Mouse (Mus musculus) cerebellum, adult 9-10 months (tissue): ENCODE measurements around the gene Fam78b.

Source experiments
- DNase-seq: peaks from one replicate; pipeline ENCODE4 v3.0.0; 2022

Gene Fam78b

DNA sequence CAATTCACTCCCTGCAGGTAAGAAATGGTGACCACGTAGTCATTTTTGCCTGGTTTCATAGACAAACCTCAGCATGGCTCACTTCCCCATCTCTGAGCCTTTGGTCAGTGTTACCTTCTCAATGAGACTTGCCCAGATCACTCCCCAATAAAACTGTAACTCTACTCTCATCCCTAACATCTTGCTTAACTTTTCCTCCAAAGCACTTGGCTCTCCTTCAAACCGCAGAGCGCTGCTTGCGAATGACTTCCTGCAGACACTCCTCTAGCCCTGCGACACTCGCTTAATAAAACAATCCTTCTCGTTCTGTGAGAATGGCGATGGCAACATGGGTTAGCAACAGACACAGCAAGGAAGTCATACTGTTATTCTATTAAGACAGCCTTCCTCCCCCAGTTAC is 100.8 kb downstream of the Fam78b start:
- no peak for DNase-seq

DNA sequence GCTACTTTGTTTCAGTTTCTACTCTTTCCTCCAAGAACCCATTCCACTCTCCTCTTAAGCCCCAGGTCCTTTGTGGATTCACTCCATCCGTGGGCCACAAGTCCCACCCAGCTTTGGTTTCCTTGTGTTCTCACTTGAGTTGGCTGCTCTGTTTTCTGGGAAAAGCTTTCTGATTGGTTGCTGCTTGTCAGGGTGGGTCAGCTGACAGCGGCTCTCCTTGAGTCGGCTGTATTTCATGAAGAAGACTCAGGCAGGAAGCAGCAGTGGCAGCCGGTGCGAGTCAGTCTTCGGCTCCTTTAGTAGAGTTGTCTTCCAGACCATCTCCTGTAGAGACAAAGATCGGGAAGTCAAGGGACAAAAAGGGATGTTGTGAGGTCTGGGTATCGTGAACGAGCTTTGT is 101.3 kb downstream of the Fam78b start:
- no peak for DNase-seq

GRCm38 (mm10) chr1:167104956-167105626 is 103.9 kb downstream of the Fam78b start:
- no peak for DNase-seq

DNA sequence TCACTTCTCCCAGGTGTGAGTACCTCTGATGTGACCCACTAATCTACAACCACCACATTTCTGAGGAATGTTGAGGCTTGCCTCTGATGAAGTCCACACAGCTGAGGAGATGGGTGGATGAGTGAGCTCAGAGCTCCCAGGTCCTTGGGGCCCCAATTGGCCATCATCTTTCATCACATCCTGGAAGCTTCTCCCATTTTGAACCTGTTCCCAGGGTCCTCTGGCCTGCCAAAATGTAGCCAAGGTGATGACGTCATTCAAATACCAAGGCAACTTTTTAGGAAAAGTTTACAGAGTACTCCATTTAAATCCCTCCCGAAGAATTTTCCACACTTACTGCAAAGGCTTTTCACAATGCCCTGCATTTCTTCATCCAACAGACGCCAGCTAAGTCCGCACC is 104.7 kb downstream of the Fam78b start:
- no peak for DNase-seq

DNA sequence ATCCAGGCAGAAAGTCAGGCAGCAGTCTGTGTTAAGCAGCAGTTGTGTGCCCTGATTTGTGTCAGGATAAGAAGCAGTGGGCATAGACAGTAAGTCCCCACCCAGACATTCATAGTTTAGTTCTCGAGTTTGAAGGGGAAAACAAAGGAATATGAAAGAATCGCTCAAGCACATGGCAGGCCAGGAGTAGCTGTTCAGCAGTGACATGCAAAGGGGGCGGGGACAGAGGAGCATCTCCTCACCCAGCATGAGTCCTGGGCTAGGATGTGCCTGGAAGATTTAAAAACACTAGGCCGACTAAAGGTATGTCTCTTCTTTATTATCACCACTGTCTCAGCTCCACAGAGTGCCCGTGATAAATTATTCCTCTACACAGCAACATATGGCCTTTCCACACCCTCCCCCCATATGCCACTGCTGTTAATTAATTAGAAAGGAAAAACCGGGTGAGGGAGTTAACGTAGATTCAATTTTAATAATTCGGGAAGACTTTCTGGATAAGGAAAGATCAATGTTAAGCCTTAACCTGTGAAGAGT is 107.8 kb downstream of the Fam78b start:
- DNase-seq = no peak

GRCm38 (mm10) chr1:167114363-167115050 is 113.3 kb downstream of the Fam78b start:
- DNase-seq = no peak

- no peak for DNase-seq
These were observed 113.9 kb downstream of the Fam78b start for GRCm38 (mm10) chr1:167115121-167115520.

DNA sequence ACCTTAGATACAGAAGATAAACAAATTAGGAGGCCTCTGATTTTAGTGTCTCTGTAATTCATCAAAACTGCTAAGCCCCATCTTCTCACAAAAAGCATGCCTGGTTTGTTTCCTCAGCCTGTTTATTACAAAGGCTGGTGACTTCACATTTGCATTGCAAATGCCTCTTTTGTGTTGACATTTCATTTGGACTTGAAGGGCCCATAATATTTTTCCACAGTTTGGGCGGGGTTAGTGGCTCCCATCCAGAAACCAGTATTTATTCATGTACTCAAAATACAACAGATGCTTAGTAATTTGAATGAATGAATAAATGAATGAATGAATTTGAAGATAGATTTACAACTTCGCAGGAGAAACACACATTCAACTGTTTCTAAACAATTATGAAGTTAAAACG is 115.5 kb downstream of the Fam78b start:
- no peak for DNase-seq

DNA sequence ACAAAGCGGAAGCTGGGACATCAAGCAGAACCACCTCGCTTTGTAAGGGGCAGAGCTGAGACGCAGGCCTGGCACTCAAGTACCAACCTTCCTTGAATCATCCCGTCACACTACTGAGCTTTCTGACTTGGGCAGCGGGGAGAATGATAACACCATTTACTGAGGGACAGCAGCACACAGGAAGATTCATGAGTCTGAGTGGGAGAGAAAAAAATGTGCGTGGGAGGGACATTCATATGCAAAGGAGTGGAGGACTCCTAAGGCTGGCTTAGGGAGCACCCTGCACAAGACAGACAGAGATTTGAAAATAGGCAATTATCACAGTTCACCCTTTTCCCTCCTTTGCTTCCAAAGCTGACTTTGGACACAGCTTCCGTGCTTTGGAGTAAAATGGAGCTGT is 117.8 kb downstream of the Fam78b start:
- no peak for DNase-seq

DNA sequence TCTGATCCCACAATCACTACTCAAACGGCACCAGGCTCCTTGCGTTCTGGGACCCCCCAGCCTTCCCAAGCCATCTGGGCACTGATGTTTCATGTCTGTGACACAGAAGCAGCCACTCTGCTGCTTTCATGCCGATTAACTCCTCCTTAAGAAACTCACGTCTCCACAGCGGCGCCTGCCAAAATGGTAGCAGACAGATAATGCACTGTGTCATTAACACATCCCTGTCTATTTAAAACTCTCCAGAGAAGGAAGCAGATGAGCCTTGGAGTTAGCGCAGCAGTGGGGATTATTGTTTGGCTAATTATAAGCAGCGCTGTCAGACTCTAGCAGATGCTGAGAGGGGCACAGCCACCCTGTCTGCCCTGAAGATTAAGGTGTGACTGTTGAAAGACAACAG is 118.2 kb downstream of the Fam78b start:
- no peak for DNase-seq

- DNase-seq = no peak
These were observed 121.2 kb downstream of the Fam78b start for GRCm38 (mm10) chr1:167122436-167122835.

DNA sequence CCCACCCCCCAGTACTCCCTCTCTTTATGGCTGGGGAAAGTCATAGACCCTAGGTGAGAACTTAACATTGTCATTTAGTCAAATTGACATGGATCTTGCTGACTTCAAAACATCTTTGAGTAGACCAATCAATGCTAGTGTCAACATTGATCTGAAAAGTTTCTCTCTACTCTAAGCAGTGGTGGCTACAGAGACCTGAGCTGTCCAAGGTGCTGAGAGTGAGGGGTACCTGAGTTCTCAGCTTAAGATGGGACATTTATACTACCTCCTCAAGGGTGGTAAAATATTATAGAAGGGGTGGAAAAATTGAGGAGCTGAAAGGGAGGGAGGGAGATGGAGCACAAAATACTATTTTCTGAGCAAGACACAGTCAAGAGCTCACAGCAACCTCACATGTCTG is 122.3 kb downstream of the Fam78b start:
- no peak for DNase-seq

DNA sequence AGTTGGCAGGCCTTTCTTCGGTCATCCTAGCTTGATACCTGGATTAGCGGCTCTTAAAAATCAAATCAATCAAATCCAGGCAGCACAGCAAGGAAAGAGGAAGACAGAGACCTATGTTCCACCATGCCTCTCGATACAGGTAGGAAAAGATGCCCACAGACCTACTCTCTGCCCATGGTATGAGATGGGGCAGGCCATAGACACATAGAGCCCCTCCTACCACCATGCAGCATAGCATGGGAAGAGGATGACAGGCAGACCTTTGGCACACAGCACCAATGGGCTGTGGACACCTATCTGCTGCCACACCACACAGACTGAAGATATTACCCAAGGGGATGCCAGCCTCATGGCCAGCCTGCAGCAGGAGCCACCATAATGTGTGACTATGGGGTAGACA is 124.7 kb downstream of the Fam78b start:
- DNase-seq = no peak

- DNase-seq = no peak
These were observed 125.1 kb downstream of the Fam78b start for GRCm38 (mm10) chr1:167126292-167126691.

DNA sequence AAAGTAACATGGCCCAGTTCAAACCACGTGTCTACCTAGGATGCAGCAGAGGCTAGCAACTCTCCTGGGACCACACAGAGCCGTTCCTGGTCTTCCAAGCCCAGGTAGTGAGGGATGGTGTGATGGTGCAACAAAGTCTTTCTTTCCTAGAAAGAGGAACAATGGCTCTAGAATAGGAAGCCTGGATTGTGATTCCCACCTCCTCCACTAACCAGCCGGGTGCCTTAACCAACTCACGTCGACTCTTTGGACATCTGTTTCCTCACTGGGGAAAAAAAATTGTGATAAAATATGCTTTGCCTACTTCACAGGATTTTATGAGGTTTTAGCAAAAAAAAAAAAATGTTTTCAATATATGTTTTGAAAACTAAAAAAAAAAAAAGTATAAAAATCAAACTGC is 134.5 kb downstream of the Fam78b start:
- no peak for DNase-seq
